Mouse (Mus musculus): ENCODE measurements around the gene Engase.

Gene Engase

DNA sequence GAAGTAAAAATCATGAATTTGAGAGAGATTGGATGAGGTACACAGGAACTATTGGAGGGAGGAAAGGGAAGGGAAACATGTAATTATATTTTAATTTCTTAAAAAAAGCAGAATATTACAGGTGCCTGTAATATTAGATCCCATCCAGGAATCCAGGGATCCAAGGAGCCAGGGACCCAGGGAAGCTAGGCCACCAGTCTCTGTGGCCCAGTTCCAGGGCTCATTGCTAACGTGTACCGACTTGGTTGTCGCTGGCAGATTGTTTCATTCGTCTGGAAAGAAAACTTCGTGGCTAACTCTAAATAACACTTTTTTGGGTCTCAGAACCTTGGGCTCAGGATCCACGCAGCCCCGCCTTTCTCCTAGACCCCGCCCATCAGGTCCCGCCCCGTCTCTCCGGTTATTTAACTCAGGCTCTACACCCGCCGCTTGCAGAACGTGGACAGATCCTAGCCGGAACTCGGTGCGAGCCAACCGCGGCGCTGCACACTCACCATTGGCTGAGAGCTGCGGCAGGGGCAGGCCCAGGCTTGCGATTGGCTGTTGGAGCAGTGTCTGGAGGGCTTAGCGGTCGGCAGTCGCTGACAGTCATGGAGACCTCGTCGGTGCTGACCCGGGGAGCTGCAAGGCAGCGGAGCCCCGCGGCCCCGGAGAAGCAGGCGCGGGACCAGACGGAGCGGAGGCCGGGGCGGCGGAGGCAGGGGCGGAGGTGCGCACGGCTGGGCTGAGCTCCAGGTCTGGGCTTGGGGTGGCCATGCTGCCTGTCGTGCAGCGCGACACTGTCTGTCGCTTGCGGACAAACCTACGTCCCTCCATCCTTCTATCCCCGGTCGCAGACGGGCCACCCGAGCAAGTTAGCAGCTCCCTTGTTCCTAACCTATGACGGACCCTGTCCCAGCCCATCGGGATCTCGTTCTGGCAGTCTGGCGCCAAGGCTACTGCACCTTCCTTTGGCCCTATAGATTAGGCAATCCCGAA is at the start of gene Engase:
Engase (plus strand) TSS at position 434 of the 978 bp plus-strand sequence.
- WGBS = under 1% methylated on average over 57 of the region's 57 CpGs

DNA sequence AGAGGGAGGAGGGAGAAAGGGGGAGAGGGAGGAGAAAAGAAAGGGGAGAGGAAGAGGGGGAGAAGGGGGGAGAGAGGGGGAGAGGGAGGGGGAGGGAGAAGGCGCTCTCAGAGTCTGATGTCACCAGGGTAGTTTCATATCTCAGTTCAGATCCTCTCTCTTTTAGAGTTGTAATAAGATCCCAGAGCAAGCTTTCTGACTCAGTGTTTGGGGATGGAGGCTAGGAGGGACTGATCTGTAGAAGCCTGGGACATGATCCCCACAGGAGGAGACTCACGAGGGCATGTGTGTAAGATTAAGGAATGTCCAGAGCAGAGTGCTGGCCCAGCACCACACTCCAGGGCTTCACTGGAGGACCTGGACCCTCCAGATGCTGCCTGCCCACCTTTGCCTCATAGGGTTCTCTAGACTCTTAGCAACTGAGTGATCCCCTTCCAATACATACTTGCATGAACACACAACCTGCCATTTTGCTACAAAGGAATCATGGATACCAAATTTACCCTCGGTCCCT is 49.3 kb upstream of the Engase start:
- 72% methylated on average over 3 of the region's 3 CpGs for WGBS

DNA sequence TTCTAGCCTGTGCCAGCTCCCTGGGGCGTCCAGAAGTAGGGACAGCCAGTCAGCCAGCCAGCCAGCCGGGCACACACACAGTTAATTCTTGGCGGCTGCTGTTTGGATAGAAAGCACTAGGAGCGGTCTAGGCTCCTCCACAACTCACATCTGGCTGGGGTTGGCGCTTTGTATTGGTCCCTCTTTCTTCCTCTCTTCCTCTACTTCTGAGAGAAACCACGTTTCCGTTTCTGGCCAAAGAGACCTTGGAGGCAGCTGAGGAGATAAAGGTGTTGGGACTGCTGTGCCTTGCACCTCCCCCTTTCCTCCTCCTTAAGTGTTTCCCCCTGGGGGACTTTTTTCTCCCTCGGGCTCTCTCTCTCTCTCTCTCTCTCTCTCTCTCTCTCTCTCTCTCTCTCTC is 48.6 kb upstream of the Engase start, which contains the start of gene C1qtnf1:
C1qtnf1 (plus strand) TSS at position 218 of the 400 bp plus-strand sequence.
- 3% methylated on average over 8 of the region's 8 CpGs for WGBS

DNA sequence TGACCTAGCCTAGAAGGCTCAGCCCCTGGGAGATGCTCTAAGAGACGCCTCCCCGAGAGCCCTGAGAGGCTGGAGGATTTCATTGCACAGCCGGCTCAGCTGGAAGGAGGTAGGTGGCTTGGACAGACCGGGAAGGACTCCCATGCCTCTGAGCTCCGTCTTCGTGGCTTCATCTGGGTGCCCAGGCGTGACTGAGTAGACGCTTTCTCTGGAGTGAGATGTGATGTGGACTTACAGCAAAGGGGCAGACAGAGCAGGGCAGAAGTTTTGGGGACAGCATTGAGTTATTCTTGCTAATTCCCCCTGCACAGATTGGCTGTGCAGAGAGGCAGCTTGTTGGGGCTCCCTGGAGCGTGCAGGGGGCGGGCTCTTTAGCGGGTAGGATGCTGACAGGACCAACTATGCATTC is 48.2 kb upstream of the Engase start:
- 10% methylated on average over 11 of the region's 11 CpGs for WGBS

DNA sequence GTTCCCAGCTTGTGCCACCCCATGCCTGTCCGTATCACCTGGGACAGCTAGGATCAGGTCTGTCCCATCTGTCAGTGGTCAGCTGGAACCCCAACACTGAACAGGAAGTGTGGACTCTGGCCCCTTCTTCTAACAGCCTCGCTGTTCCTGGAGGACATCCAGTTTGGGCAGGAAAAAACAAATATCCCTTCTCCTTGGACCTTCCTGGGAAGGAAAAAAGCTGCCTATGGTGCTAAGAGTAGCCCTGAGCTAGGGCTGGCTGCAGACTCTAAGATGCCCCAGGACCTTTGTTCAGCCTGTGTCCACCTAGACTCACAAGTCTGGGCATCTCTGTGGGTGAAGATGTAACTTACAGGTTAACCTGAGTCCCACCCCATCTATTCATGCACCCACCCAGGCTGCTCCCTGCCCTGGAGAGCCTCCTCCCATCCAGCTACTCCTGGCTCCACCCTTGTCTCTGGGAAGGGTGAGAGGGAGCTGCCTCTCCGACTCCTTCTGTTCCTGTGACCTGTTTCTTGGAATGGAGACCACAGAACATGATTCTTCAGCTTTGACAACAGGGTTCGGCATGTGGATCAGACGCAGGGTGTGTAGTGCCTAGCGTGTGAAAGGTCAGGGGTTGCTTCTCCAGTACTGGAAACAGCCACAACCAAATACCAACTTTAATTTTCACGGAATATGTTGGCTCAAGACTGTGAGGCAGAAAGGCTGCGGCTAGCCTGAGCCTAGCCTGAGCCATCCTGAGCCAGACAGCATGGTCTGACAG is 47.5 kb upstream of the Engase start:
- WGBS = 69% methylated on average over 8 of the region's 8 CpGs

DNA sequence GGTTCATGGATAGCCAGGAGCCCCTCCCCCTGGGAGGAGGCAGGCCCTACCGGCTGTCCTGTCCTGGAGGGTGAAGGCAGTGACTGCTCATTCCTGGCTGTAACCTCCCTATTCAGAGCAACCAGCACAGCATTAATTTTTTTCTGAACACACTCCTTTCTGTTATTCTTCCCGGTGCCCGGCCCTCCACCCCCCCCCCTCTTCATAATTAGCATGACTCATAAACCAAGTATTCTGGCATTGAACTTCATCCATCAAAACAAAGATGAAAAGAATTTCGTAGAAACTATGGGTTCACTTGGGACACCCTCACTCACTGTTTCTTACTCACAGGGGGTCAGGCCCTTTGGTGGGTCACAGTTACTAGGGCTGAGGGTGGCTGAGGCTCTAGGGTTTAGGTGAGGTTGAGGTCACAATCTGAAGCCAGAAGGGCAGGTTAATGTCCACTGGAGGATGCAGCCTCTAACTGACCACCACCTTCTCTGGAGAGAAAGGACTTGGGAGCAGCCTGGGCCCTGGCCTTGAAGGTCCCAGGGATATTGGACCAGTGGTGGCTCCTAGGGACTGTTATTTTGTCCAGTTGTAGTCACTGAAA is 46.2 kb upstream of the Engase start:
- 29% methylated on average over 4 of the region's 4 CpGs for WGBS

DNA sequence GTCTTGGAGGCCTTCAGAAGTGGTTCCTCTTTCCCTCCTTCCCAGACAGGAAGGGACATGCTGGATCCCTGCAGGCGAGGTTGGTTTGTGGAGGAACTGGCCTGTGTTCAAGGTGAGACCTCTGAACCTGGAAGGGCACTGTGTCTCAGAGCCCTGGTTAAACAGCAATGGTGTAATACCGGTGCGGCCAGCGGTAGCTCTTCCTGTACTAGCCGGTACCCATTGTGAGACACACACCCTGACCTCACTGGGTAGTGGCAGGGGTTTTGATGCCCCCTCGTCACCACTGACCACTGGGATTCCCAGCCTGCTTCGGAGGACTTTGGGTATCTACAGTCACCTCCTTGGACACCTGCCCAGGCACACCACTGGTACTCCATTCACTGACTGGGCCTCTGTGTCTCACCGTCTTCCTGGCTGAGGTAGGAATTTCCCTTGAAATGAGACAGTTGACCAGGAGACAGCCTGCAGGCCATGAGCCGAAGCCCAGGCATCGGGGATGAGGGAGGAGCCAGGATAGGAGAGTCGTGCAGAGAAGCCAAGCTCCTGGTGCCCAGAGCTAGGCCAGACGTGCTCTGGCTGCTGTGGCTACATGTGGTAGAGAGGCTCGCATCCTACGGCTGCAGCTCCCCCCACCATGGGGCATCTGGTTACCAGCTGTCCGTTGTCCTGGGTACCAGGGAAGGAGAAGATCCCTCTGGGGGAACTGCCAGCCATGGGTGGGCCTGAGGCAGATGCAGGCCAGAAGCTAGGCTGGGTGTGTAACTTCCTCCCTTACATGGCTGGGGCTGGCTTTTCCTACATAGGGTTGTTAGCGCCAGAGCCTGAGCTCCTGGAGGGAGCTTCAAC is 45.3 kb upstream of the Engase start:
- 79% methylated on average over 16 of the region's 16 CpGs for WGBS

DNA sequence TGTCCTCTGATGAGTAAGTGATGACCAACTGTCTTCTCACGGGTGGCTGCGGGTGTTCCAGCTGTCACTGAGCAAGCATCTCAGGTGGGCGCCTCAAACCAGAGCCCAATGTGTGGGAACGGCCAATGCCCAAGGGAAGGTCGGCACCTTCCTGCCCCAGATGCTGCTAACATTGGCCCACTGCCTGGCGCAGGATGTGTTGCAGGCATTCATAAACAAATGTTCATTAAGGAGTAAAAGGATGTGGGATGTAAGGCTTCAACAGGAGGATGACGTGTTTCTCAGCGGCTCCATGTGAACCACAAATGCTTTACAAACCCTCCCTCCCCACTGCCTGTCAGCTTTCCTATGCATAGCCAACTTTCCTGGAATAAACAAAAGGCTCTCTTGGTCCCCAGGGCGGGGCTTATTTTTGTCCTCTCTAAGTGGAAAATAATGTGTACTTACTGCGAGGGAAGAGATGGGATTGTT is 43.2 kb upstream of the Engase start:
- WGBS = 38% methylated on average over 10 of the region's 10 CpGs

DNA sequence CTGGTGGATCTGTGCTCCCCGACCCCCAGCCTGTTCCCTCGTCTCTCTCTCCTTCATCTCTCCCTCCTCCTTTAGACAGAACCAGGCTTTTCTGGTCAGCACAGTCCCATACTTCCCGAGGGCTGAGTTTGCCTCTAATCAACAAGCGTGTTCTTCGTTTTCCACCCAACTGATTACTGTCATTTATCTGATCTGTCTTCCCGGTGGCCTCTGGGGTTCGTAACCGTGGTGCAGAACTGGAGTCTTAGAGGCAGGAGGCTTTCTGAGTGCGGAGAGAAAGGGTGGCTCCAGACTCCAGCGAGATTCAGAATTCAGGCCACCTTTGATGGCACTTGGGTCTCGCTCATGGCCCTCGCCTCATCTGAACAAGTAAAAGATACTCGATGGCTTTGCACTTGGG is 42.5 kb upstream of the Engase start:
- 69% methylated on average over 13 of the region's 13 CpGs for WGBS

DNA sequence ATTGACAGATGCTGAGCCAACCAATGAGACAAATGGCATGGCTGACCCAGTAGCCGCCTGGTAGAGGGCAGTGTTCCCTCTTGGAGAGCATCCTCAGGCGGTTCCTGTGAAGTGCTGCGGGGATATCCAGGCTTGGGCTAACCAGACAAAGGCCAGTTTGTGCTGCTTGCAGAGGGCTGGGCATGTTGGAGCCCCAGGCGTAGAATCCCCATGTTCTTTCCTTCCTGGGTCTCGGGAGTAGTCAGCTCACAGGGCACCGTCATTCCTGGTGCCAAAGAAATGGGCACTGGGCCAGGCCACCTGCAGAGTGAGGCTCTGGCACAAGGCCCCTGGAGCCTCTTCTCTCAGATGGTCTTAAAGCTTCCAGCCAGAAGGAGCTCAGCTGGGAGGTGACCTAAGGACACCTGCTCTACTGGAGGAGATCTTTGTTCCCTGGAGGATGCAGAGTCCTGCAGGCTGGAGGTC is 40.1 kb upstream of the Engase start:
- WGBS = 37% methylated on average over 6 of the region's 6 CpGs

DNA sequence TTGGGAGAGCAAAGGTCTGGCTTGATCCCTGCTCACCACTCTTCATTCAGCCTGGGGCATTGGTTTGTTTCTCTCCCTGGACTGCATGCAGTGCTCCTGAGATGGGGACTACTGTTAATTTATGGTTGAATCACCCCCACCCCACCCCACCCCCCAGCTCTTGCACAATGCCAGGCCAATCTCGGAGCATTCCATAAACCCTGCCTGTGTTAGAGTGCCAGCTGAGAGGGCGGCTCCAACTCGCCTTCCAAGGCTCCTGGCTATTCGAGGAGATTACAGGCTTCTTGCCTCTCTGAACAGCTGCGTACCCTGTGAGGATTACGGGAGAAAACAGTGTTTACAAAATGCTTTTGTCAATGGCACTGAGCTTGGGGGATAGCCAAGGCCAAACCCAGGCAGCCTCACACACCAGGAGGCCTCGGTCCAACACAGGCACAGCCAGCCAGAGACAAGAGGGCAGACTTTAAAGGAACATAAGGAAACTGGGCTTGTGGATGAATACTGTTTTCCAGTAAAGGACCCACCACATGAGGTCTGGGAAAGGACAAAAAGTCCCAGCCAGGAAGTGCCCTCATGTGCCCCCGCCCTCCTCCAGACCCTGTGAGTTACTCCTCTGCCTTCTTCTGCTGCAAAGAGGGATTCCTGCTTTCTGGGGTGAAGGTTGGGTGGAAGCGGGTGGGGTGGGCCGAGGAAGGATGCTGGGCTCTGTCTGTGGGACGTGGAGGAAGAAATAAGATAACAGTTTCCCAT is 37.8 kb upstream of the Engase start:
- WGBS = 34% methylated on average over 11 of the region's 11 CpGs

DNA sequence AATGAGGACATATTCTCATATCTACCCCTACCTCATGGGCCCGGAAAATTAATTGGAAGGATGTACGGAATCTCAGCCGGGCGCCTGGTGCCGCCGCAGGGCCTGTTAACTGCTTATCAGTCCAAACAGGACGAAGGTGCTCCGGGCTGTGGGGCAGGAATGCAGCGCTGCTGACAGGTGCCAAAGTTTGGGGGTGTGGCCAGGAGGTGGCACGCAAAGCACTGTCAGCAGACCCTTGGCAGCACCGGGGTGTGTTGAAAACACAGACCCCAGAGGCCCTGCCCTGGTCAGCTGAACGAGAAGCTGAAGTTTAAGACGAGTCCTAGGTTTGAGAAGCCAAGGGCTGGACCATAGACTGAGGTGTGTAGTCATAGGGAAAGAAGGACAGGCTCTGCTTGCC is 33.9 kb upstream of the Engase start:
- WGBS = 85% methylated on average over 13 of the region's 13 CpGs

DNA sequence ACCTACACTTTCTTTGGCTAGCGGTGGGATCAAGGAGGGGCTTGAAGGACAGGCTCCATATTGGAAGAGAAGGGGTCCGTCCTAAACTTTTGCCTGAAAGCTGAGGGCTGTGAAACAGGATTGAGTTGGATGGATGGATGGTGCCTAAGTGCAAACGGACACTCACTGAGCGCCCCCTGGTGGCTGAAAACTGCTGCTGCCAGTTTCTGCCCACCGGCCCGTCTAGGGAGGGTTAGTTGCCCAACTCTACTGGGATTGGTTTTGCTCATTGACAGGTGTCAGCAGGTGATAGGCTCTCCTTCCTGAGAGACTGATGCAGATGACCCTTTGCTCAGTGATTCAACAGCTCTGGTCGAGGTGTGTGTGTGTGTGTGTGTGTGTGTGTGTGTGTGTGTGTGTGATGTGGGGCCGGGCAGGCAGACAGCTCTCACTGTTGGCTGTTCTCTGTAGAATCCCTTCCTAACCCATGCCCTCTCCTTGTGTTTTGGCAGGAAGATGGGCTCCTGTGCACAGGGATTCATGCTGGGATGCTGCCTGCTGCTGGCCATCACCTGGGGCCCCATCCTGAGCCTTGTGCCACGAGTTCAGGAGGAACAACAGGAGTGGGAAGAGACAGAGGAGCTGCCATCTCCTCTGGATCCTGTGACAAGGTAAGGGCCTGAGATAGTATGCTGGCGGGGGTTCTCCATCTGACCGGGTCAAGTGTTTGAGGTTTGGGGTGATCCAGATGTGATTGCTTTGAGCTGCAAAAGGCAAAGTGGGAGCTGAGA is 33.2 kb upstream of the Engase start:
- 42% methylated on average over 11 of the region's 11 CpGs for WGBS

DNA sequence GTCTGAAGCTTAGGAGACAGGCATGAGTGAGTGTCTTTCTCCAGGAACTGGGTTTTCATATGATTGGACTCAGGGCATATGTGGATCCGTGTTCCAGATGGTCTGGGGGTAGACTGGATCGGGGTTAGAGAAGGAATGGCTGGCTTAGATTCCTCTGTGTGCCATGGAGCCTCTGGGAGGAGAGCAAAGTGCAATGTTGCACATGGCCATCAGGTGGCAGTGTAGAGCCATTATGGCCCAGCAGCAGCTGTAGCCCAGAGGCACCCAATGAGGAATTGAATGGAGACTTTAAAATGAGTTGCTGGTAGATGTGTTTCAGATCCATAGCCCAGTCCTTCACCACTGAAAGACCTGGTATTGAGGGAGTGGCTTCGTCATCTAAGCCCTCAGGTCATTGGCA is 30.8 kb upstream of the Engase start:
- 3% methylated on average over 3 of the region's 3 CpGs for WGBS

DNA sequence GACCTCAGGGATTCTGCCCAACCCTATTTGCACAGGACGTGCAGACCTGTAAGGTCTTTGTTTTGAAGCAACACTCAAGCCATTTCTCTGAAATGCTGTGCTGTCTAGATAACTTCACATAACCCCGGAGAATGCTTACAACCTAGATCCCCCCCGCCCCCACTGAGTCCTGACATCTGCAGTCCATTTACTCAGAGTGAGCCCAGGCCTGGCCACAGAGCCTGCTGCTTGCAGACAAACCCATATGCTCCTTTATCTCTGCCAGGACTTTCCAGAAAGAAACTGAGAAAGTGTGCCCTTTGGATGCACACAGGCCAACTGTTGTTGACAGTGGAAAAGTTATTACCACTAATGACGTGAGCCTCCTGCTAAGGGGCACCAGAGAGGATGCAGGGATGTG is 29.3 kb upstream of the Engase start:
- WGBS = 79% methylated on average over 4 of the region's 4 CpGs

DNA sequence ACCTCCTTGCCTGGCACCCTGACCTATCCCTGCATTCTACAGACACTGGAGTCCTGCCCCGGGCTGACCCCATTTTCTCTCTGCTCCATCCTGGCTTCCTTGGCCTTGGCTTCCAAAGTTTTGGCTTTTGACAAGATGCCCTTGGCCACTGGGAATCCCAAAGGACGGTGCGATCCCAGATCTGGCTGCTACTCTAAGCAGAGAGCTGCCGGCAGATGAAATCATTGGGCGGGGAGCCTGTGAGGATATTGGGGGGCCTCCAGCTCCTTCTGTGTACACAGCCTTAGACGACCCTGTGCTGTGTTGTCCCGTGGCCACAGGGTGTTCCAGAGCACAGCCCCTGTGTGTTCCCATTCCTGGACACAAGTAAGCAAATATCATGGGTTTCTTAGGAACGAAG is 28.2 kb upstream of the Engase start:
- 83% methylated on average over 8 of the region's 8 CpGs for WGBS

DNA sequence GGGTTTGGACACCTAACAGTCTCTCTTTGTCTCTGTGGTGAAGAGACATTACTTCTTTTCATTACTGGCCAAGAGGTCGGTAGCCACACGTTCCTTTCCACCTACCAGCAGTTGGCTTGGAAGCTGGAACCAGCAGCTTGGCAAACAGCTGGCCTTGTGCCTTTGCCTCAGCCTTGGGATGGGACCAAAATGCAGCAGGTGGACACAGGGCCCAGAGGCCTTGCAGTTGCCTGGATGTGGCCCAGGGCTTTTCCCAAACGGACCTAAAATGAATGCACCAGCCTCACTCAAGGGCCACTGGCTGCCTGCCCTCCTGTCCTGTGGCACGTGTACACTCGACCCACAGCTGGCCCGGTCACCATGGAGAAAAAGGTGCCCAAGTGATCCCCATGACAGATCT is 25.4 kb upstream of the Engase start:
- WGBS = 76% methylated on average over 6 of the region's 6 CpGs

DNA sequence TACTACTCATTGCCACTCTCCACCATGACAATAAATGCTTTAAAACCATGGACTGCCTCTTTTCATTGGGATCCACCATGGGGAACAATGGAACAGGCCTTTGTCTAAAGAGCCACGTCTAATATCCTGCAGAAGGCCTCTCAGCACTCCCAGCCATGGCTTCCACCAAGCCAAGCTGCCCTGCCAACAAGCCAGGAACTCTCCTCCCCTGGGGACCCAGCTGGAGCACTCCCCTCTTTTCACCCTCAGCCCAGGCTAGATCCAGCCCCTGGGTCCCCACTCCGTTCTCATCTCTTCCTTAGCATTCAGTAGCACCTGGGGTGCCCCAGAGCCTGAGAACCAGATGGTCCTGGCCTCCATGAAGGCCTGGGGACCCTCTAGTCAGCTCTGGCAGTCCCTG is 23.7 kb upstream of the Engase start:
- WGBS = 84% methylated on average over 2 of the region's 2 CpGs
